Mouse (Mus musculus) lung, adult 2 months (tissue): ENCODE measurements around the gene Slc46a3.

Source experiments
- CTCF ChIP-seq: fragments of 200-500 bp; IDR thresholded peaks from 2 replicates; pipeline ENCODE4 v1.5.1; 2011; ENCODE audit warnings: mild to moderate bottlenecking, low read length, control low read depth; ENCODE audit not compliant: insufficient read depth
- POLR2A ChIP-seq: fragments of 200-500 bp; IDR thresholded peaks from 2 replicates; pipeline ENCODE4 v1.6.1; 2011; ENCODE audit warnings: low read depth, mild to moderate bottlenecking, control low read depth, low read length, borderline replicate concordance; ENCODE audit errors: extremely low read depth

GRCm38 (mm10) chr5:147895436-147896198 lies 1.0 kb upstream of the Slc46a3 start:
- TF ChIP-seq CTCF: no peak
- no peak for TF ChIP-seq POLR2A
